Mouse (Mus musculus): Measurements from ENCODE around the gene Cep131.

The Cep131 gene

DNA sequence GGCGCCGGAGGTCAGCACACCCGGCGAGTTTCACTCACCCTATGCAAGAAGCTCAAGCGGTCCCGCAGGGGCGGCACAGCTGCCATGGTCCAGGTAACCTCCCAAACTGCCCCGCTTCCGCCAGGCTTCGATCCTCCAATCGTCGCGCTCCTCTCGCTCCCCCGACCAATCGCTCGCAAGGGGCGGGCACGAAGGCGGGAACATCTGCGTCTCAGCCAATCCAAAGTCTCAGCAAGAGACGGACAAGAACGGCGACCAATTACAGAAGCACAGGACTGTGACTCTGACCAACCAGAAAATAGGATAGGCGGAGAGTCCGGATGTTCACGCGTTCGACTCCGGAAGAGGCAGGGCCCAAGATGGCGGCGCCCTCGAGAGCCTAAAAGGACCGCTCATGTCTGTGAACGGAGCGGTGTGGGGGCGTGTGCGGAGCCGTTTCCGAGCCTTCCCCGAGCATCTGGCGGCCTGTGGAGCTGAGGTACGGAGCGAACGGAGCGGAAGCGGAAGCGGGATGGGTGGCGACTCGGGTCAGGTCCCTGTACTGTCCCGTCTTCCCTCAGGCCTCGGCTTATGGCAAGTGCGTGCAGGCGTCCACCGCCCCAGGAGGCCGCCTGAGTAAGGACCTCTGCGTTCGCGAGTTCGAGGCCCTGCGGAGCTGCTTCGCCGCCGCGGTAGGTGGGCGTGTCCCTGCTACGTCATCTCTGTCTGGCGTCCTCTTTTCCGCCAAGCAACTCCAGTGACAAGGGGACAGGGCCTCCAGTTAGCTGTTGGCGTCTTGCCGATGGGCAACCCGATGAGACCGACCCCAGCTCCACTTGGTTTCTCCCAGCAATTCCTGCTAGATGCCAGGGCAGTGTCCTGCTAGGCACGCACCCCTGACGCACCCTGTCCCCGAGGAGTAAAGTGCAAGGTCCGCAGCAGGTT lies 12.2 kb upstream of the Cep131 start, which contains the start of the genes Tepsin and Ndufaf8:
Gene Tepsin (minus strand): TSS at position 144 of the 924 bp plus-strand sequence.
Gene Ndufaf8 (plus strand): TSS at position 341 of the 924 bp plus-strand sequence.
- under 1% methylated on average over 77 of the region's 77 CpGs for whole genome bisulfite sequencing

DNA sequence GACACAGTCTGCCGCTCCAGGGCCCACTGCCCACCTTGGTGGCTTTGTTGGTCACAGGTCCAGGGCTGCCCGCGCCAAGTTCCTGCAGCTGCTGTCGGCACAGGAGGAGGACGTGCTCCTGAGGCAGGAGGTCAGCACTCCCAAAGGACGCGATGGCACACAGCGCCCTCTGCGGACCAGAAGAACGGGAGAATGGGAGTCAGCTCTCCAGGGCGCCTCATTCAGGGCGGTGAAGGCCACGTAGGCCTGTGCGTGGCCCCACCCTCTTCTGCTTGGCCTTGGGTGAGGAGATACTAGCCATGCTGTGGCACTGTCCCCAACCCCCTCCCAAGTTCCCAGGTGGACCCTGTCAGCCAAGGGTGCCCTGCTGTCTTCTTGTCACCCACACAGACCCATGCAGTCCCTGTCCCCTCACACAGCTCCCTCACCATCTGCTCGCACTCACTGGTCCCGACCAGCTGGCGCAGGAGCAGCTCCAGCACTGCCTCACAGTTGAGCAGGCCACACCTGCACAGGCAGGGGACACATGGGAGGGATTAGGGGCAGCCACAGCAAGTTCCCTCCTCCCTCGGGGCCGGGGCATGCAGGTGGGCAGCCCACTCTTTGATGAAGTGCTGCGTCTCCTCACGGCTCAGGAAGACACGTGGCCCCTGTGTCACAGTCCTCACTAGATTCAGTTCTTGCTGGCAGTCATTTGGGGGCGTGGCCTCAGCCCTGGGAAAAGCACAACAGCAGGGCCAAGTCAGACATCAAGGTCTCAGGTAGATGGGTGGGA lies 6.4 kb upstream of the Cep131 start:
- whole genome bisulfite sequencing, result 74% methylated on average over 23 of the region's 23 CpGs

DNA sequence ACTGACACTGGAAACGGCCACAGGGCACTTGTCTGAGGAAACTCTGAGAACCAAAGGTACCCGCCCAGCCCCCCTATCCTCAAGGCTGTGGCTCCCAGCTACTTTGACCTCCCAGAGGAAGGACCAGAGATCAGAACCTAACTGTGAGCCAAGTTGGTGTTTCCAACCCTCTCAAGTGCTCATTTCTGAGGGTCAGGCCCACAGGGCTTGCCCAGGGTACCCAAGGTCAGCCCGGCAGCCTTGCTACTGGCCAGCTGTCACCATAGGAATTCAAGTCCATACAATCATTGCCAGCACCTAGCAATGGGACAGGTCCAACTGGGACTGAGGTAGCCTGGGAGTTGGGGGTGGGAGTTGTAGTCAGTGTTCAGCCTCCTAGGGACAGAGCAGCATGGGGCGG lies 4.0 kb upstream of the Cep131 start:
- WGBS, result 91% methylated on average over 4 of the region's 4 CpGs

DNA sequence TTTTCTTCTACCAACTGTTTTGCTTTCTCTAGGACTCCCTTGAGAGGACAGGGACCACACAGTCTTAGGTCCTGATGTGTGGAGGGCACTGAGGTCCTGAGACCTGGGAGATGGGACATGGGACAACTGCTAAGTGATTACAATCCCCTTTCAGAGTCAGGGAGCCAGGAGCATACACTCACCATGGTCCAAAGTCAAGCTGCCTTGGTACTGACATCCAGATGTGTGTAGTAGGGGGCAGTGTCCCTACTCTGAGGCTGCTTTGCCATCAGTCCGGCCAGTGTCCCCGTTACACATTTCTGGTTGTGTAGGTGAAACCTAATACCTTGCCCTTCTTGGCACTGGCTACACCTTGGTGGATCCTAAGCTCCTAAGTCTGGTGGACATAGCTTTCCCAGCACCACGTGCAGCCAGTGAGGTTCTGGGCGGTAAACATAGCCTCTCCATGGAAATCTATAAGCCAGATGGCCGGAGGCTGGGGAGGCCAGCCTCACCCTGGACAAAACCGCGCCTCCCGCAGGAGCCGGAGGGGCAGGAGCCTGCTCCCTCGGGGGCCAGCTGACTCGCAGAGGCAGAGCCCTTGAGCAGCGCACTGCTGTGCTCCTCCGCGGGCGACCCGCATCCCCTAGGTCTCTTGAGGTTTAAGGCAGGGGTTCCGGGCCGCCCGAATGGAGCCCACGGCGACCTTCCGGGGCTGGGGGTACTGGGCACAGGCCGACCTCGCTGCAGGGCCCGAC lies 568 bp downstream of the Cep131 start:
- WGBS, result under 1% methylated on average over 25 of the region's 25 CpGs

DNA sequence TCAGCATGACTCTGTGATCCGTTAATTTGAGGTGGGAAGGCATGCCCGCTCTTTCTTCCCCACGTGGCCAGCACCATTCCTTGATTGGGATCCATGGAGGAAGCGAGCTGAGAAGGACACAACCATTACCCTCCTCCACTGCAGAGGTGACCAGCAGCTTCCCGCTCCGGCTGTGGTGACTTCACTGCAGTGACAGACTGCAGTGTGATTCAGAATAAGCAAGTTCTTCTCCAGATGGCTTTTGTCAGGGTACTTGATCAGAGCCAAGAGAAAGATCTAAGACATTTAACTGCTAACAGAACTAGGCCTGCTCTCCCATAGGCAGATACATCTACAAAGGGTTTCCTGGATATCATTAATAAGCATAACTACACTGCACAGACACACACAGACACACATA lies 6.3 kb downstream of the Cep131 start:
- 69% methylated on average over 6 of the region's 6 CpGs for WGBS

DNA sequence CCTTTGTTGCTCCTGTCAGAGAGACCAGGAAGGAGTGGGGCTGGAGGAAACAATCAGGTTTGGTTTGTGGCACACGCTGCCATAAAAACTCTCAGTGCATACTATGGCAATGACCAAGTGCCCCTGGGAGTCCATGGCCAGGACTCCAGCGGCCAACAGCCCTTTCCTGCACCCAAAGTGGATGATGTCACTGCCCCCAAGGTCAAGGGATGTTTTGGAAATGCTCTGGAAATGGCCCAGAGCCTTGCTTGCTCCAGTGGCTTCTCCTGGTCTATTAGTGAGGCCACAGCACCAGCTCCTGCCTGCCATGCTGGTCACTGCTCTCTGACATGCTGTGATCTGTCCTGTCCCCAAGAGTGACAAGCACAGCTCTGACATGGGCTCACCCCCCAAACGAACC lies 10.4 kb downstream of the Cep131 start:
- 88% methylated on average over 3 of the region's 3 CpGs for WGBS

DNA sequence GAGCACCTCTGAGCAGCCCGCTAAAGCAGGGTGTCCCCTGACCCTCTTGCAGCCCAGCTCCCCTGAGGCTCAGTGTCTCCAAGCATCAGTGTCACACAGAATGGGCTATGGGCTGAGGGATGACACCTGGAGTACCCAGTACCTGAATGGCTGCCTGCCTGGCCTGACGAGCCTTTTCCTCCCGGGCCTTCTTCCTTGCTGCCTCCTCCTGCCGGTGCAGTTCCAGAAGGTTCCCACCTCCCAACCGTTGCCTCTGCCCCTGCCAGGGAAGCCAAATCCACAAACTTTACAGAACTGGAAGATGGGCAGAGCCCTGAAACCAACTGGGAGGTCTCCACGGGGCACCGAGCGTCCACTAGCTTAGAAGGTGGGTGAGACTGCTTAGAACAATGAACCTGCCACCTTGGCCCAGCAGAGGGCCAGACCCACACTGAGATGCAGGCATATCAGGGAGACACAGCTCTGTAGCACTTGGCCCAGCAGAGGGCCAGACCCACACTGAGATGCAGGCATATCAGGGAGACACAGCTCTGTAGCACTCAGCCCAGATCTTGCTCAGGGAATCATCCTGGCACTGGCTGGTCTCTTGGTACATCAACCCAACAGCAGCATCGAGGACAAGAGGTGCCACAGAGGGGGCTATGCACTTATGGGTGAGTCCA lies 13.5 kb downstream of the Cep131 start:
- 97% methylated on average over 9 of the region's 9 CpGs for WGBS

DNA sequence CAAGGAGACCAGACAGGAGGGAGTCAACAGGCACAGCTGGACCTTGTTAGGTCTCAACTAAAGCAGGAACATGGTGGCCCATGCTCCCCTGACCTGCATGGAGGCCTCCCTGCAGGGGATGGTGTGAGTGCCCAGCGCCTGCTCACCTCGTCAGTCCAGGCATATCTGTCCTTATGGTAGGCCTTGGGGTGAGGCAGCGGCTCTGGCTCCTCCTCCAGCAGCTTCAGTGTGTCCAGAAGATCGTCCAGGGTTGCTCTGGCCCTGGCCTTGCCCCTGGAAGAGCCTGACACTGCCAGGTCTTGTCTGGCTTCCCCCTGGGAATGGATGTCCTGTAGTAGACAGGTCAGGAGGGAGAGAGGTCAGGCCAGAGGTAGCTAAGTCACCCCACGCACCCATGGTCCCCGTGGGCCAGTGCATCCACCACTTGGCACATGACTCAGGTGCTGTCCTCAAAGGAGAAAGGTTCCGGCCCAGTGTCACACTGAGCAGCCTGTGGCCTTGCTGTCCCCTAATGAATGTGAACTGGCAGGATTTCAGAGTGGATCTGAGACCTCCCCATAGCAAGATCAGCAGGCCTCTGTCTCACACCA lies 14.8 kb downstream of the Cep131 start:
- WGBS, result 90% methylated on average over 7 of the region's 7 CpGs

DNA sequence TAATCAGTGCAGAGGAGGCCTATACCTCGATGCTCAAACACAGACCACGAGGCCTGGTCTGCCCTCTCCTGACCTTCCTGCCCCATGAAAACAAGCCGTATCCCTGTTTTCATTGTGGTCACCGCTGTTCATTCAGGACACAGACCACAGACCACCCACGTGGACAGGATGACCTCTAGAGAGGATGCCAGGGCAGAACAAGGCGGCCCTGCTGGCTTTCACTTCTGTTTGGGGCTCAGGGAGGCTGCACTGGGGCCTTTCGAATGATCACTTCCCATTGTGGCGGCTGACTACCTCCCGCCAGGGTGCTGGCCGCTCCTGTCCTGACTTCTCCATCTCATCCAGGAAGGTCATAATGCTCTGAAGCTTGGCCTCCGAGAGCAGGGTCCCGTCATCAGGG lies 15.6 kb downstream of the Cep131 start:
- WGBS, result 71% methylated on average over 12 of the region's 12 CpGs

DNA sequence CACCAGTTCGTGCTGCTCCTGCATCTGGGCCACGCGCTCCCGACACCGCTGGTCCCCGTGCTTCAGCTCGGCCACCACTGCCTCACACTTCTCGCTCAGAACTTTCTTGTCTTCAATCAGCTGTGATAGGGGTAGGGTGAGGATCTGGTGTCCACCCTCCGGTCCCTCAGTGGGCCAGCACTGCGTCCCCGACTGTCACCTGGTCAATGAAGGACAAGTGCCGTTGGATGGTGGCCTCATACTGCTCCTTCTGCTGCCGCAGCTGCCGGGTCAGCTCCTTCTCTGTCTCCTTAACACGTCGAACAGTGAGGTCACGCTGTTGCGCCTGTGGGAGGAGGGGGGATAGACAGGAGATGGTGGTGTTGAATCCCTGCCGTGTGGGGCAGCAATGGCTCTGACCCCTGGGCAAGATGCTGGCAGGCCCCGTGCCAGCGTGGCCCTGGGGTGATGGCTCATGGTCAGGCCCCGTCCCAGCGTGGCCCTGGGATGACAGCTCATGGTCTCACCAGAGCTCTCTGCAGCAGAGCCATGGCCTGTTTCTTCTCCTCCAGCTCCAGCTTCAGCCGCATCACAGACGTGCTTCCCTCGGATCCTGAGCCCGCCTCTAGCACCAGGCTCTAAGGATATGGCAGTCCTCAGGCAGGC lies 16.2 kb downstream of the Cep131 start:
- WGBS, result 95% methylated on average over 27 of the region's 27 CpGs

DNA sequence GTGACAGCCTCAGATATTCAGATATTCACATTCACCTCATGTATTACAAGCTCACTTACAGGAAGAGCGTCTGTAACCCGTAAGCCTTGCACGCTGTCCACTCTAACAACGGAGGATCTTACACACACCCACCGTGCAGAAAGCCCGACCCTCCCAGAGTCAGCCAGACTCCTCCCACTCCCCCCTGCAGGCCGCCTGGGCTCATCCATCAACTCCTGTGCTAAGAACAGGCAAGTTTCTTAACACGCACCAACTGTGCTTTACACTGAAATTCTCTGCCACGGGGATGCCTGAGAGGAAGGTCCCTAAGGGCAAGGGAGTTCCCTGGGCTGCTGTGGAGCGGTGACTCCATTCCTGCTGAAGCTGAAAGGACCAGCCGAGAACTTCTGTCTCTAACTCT lies 17.4 kb downstream of the Cep131 start:
- WGBS, result 73% methylated on average over 11 of the region's 11 CpGs

DNA sequence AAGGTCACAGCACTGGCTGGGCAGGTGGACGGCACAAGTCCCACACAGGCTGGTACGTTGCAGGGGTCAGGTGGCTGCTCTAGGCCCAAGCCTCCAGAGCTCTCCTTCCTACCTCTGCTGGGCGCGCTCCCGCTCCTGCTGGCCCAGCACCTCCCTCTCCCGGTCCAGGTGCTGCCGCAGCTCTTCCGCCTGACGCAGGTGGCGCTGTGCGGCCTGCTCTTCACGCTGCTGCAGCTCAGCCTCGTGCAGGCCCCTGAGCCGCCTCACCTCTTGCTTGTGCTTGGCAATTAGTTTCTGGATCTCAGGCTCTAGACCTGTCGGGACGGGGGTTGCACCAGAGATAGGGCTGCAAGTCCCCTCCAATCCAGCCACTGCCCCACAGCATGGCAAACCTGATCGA lies 18.8 kb downstream of the Cep131 start:
- WGBS, result 80% methylated on average over 17 of the region's 17 CpGs

DNA sequence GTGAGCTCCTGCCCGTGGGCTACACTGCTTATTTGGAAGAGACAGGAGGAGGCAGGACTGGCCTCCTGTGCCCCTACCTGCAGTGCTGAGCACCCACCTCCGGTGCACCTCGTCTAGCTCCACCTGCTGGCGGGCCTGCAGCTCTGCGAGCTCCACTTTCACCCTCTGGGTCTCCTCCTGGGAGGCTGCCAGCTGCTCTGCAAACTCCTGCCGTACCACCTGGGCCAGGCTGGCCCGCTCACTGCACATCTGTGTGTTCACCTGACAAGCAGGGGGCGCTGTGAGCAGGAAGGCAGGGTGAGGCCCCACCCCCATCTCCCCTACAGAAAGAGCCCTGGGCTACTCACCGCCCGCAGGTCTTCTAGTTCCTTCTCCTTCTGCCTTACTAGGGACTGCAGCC lies 21.3 kb downstream of the Cep131 start:
- WGBS, result 37% methylated on average over 10 of the region's 10 CpGs

DNA sequence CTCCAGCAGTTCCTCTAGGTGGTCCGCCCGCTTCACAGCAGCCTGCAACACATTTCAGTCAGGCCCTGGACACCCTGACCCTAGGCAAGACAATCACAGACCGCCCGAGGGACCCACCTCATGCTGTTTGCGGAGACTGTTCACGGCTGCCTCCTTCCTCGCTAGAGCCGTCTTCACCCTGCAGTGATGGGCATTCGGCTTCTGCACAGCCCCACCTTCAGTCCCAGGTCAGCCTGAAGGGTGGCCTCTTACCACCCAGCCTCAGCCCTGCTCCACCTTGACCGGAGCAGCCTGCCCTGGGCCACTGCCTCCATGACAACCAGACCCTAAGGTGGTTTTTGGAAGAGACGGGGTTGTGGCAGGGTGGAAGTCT lies 22.0 kb downstream of the Cep131 start:
- 93% methylated on average over 11 of the region's 11 CpGs for WGBS

DNA sequence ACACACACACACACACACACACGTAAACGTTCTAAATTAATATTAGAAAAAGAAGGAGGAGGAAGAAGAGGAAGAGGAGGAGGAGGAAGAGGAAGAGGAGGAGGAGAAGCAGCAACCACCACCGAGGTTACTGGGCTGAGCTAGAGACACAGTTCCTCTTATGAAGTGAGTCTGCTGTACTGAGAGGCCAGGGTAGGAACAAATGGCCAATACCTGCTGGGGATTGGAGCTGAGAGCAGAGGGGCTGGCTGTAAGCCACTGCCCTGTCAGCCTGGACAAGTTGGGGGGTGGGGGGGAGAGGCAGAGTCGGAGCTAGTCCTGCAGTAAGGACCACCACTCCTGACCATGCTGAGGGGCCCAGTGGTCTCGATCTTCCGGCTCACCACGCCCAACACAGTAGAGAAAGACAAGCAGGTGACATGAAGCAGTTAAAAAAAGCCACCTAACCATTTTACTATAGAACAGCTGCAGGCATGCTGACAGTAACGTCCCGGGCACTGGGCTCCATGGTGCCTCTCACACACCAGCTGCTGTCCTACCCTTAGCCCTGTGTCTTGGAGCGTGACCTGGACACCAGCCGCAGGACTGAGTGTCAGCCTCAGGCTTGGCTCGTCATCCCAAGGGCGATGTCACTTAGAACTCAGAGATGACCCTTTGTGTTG lies 22.5 kb downstream of the Cep131 start:
- 85% methylated on average over 13 of the region's 13 CpGs for WGBS

DNA sequence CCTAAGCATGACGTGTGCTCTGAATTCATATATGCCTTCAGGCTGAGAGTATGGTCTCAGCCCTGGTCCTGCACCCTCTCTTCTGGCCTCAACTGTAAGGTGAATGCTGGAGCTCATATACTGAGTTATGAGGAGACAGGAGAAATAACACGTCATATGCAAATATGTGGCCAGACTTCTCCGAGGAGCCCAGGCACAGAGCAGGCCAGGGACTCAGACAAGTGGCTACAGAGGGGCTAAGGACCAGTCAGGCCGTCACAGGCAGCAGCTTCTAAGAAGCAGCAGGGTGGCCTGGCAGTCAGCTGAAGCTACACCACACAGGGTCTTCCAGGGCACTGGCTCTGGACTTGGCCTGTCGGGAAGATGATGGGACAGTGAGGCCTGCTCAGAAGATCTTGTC lies 23.3 kb downstream of the Cep131 start:
- WGBS, result 82% methylated on average over 5 of the region's 5 CpGs

DNA sequence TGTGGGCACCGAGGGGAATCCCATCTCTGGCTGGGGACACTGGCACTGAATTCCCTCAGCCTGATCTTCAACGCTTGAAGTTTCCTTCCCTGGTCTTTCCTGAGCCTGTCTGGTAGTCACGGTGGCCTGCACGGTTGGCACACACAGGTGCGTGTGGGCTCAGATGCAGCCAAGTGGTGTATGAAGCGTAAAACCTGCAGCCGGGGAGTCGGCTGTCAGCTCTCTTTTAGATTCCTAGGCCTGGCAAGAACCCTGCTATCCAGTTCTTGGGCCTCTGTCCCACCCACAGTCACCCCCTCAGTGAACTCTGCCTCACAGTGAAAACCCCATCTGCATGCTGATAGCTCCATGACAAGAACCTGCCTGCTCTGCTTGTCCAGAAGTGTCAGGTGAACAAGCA lies 26.0 kb downstream of the Cep131 start:
- WGBS, result 61% methylated on average over 8 of the region's 8 CpGs

DNA sequence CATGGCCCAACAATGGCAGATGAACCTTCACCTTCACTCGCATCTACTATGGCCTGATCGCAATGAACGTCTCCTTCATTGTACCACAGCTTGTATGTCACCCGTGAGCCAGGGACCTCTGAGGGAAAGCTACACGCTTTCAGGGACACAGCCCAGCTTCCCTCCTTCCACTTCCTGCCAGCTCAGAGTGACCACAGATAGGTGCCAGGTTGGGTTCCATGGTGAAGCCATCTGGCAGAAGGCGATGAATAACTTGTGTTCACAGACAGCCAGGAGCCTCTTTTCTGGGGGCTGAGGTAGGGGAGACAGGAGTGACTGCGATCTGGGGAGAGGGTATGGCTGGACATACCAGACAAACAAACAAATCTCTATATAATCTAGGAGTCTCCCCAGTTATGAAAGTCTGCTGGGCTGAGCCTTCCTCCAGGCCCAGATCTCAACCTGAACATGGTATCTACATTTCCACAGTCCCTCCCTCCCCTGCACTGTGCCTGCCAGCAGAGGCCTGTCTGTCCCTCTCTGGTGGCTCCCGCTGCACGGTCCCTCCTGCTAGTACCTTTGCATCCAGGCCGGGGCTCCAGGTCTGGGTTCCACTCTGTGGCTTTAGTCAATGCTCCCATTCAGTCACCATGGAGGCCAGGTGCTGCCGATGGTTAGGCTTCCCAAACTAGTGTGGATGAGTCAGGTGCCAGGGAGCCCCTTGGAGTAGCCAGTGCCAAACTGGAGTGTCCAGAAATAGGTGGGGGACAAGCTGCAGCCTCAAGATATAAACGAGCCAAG lies 30.5 kb downstream of the Cep131 start:
- 85% methylated on average over 12 of the region's 12 CpGs for WGBS

DNA sequence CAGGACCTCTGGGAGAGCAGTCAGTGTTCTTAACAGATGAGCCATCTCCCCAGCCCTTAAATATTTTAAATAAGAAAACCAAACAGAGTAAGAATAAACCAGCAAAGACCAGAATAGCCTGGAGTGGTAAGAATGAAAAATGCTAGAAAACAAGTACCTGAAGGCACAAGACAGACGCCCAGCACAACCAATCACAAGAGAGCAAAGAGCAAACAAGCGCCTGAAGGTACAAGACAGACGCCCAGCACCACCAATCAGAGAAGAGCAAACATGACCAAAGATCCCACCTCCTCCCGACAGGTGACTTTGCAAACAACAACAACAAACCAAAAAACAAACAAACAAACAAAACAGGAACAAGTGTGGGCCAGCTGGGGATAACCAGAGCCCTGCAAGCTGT lies 32.8 kb downstream of the Cep131 start:
- WGBS, result 94% methylated on average over 4 of the region's 4 CpGs
